Mouse (Mus musculus): ENCODE results near the gene Aqp7.

The Aqp7 gene

GRCm38 (mm10) chr4:40996302-40996701, 51.6 kb downstream of the Aqp7 start:
- ChIA-PET CTCF (interaction anchor here in 2 of 4 experiments (0.7 to 1.5 kb wide), 2 partner anchors 43 to 47 kb away, joined by 3 read pairs; no protein-coding TSS in a partner anchor), POLR2A (interaction anchor here in 1 of 4 experiments (1.3 to 3.2 kb wide), 2 partner anchors 17 to 29 kb away, joined by 3 to 11 read pairs; no protein-coding TSS in a partner anchor)

DNA sequence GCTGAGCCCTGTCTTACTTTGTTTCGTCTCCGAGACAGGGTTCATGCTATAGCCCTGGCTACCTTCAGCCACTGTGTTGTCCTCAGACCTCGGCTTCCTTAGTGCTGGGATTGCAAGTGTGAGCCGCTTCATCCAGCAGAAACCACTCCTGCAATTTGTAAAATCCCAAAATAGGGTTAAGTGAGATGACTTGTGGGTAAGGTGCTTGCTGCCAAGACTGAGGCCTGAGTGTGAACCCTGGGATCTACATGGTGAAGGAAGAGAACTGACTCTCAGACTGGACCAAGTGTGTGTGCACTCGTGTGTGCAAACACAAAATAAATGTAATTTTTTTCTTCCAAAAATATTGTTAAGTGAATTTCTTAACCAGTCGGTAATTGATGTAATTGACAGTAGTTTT, 58.3 kb downstream of the Aqp7 start:
- ChIA-PET CTCF (interaction anchor here in 1 of 4 experiments (1.1 kb wide), 1 partner anchor 244 kb away, joined by 3 read pairs; no protein-coding TSS in a partner anchor), POLR2A (interaction anchor here in 2 of 4 experiments (0.6 to 4.4 kb wide), 7 partner anchors 8 to 454 kb away, joined by 3 to 17 read pairs (median 3); no protein-coding TSS in a partner anchor)

- POLR2A ChIA-PET = interaction anchor here in 2 of 4 experiments (0.7 to 5.2 kb wide), 11 partner anchors 8 to 35 kb away, joined by 3 to 26 read pairs (median 6); partner anchors contain the start of genes Bag1 (in 2 of the 2), Chmp5 (in 2 of the 2) and Nfx1 (in 1 of the 2)
Observed at GRCm38 (mm10) chr4:40983686-40984085, 64.3 kb downstream of the Aqp7 start.

More at GRCm38 (mm10) chr4:40983686-40984085, 64.3 kb downstream of the Aqp7 start:
- CTCF ChIA-PET = no interaction called here
